Mouse (Mus musculus): ENCODE measurements around the gene Ppargc1a. TPM values are rescaled to one million over a fixed set of nuclear protein-coding genes. Genes with fewer than 3 reads are reported as not detected.

The Ppargc1a gene
- polyA plus RNA-seq, 1 experiment from 2014 or later, result 9.9 TPM

DNA sequence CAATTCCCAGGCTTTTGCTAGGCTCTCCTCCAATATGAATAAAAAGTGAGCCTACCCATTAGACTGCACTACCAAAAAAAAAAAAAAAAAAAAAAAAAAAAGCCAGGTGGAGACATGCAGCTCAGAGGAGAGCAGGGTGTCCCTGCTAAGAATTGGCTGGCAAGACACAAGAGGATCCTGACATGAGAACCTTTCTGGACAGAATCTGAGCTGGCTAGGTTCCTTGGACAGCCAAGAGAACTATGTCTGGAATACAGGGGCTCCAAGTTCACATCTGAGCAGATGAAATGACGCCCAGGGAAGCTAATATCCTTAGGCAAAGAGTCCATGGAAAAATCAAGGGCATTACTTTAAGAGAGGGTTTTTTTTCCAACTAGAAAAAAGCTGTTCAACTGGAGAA, 33.1 kb downstream of the Ppargc1a start:
- H3K36me3 ChIP-seq, result no peaks in the 10 kb centered on the region
- H3K27me3 ChIP-seq, result no peaks in the 10 kb centered on the region
- 89% methylated on average over 1 of the region's 1 CpGs for WGBS
- H3K4me3 ChIP-seq, result no peak overlapping the region
- no peaks in the 10 kb centered on the region for H3K4me1 ChIP-seq (replicated peaks)
- no peaks in the 10 kb centered on the region for H3K9me3 ChIP-seq
- no peak overlapping the region for H3K27ac ChIP-seq
- H3K9ac ChIP-seq, result no peak overlapping the region
- H3K4me2 ChIP-seq, result no peak overlapping the region
- no peak for ATAC-seq (ENCODE audit: low FRiP score)

DNA sequence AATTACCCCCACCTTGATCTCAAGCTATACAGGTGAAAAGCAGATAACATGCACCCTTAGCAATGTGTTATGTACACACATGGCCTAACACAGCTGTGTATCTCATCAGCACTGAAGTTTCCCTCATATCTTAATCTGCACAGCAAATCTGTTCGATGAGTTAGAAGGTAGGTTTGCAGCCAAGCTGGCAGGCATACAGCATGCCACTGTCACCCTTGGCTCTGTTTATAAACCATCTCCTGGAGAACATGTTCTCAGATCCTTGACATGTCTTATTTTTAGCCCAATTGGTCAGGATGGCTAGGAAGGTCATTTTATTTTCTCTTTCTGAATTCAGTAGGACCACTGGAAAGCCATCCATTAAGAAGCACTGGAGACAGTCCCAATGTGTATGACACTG, 36.2 kb downstream of the Ppargc1a start:
- Histone ChIP-seq H3K4me3 (no peak overlapping the region), H3K27ac (no peak overlapping the region), H3K27me3 (no peaks in the 10 kb centered on the region), H3K4me2 (no peak overlapping the region), H3K9me3 (no peaks in the 10 kb centered on the region), H3K4me1 (replicated peaks) (no peaks in the 10 kb centered on the region), H3K9ac (no peak overlapping the region), H3K36me3 (no peaks in the 10 kb centered on the region)
- ATAC-seq (ENCODE audit: low FRiP score), result no peak
- 95% methylated on average over 1 of the region's 1 CpGs for WGBS

DNA sequence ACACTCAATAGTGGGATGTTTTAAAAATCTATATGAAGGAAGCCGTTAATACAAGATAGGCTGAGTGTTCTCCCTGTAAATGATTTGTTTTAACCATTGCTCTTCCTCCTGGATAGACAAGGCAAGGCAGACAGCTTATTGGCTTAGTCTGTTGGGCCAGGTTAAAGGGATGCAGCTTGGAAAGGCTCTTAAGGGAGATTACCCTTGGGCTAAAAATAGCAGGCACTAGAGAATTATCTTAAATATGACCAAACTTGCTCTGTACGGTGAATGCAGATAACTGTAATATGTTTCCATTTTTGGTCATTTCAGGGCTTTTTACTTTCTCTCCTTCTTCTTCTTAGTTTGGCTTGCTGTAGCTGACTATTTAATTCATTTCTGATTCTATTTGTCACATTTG, 38.1 kb downstream of the Ppargc1a start:
- WGBS, result 84% methylated on average over 2 of the region's 2 CpGs
- ATAC-seq (ENCODE audit: low FRiP score), result no peak

DNA sequence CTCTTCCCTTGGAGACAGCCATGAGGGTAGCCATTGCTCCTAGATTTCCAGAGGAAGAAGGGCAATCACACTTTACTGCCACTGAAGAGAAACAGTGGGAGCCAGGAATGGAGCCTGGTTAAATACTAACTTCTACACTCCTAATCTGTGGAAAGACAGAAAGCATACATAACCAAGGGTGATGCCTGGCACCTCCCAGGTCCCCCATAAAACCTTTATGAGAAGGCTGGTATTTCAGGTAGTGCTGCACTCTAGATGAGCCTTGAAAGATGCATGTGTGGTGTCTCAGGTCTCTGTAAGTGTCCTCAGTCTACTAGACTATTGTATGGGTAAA, 39.4 kb downstream of the Ppargc1a start:
- Histone ChIP-seq H3K36me3 (no peaks in the 10 kb centered on the region), H3K27me3 (no peaks in the 10 kb centered on the region), H3K4me2 (no peak overlapping the region), H3K4me1 (replicated peaks) (no peaks in the 10 kb centered on the region), H3K4me3 (no peak overlapping the region), H3K9ac (no peak overlapping the region), H3K9me3 (no peaks in the 10 kb centered on the region), H3K27ac (no peak overlapping the region)
- ATAC-seq (ENCODE audit: low FRiP score), result no peak

More for the DNA sequence above, 38.1 kb downstream of the Ppargc1a start:
- no peak overlapping the region for H3K4me2 ChIP-seq
- no peak overlapping the region for H3K9ac ChIP-seq
- H3K9me3 ChIP-seq, result no peaks in the 10 kb centered on the region
- no peak overlapping the region for H3K4me3 ChIP-seq
- no peaks in the 10 kb centered on the region for H3K36me3 ChIP-seq
- no peaks in the 10 kb centered on the region for H3K4me1 ChIP-seq (replicated peaks)
- H3K27me3 ChIP-seq, result no peaks in the 10 kb centered on the region
- H3K27ac ChIP-seq, result no peak overlapping the region

DNA sequence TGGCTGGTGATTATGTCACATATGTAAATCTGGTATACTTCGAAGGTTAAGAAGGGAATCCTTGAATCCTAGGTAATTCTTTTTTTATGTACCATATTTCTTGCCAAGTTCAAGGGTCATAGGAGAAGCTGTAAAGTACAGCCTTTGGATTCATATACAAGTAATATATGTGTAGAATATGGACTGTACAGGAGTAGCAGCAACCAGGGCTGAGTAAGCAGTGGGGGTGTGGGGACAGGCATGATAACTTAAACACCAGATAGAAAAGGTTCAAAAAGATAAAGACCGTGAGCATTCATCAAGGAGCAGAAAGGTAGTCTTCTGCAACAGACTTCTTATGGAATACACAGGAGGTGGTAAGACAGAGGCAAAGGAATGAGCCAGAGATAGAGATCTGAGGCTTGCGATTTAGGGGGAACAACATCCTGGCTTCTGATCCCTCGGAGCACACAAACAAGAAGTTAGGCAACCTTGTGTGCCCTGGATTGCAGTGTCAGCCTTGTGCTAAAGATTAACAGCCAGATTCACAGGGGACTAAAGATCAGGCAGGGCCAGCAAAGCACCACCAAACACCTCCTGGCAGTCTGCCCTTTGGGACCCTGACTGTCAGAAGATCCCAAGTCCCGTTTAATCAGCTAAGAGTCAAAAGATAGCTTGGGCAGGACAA, 39.9 kb downstream of the Ppargc1a start:
- Histone ChIP-seq H3K27ac (no peak overlapping the region), H3K9ac (no peak overlapping the region), H3K27me3 (no peaks in the 10 kb centered on the region), H3K9me3 (no peaks in the 10 kb centered on the region), H3K36me3 (no peaks in the 10 kb centered on the region), H3K4me1 (replicated peaks) (no peaks in the 10 kb centered on the region), H3K4me3 (no peak overlapping the region), H3K4me2 (no peak overlapping the region)
- ATAC-seq (ENCODE audit: low FRiP score), result no peak
- WGBS, result 78% methylated on average over 5 of the region's 5 CpGs

DNA sequence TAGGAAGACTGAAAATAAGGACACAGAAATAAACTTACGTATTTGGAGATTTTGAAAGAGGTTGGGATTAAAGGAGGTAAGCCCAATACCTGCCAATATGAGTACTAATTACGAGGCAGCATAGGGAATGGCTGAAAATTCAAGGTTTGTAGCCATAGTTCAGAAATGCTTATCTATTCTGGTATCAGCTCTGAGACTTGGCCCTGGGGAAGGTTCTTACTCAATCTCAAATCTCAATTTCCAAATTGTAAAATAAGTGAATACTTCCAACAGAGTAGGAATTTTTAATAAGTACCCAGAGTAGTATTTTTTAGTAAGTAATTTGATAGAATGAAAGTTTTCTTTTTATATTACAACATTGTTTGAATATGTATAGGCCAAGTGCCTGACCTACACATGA, 41.7 kb downstream of the Ppargc1a start:
- no peak overlapping the region for H3K4me3 ChIP-seq
- H3K9ac ChIP-seq, result no peak overlapping the region
- H3K27me3 ChIP-seq, result no peaks in the 10 kb centered on the region
- no peaks in the 10 kb centered on the region for H3K36me3 ChIP-seq
- no peaks in the 10 kb centered on the region for H3K4me1 ChIP-seq (replicated peaks)
- H3K9me3 ChIP-seq, result no peaks in the 10 kb centered on the region
- no peak overlapping the region for H3K27ac ChIP-seq
- 88% methylated on average over 2 of the region's 2 CpGs for WGBS
- no peak for ATAC-seq (ENCODE audit: low FRiP score)
- no peak overlapping the region for H3K4me2 ChIP-seq

DNA sequence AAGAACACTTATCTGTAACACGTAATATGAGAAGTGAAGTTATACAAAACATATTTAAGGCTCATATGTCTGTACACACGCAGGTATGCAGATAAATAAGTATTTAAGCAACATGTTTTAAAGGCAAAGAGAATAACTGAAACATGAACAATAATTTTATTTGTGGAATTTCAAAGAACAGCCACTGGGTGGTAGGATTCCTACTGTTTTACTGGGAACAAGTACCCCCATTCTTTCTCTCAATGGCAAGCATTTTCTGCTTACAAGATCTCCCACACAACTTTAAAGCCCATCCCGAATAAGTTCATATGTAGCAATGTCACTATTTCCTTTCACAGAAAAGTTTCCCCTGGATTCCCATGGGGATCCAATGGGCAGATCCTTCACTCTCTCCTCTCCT, 46.7 kb downstream of the Ppargc1a start:
- H3K4me2 ChIP-seq, result no peak overlapping the region
- ATAC-seq (ENCODE audit: low FRiP score), result no peak
- H3K36me3 ChIP-seq, result no peaks in the 10 kb centered on the region
- 84% methylated on average over 3 of the region's 3 CpGs for WGBS
- no peaks in the 10 kb centered on the region for H3K9me3 ChIP-seq
- no peak overlapping the region for H3K4me3 ChIP-seq
- no peaks in the 10 kb centered on the region for H3K27me3 ChIP-seq
- no peak overlapping the region for H3K27ac ChIP-seq
- no peaks in the 10 kb centered on the region for H3K4me1 ChIP-seq (replicated peaks)
- no peak overlapping the region for H3K9ac ChIP-seq

DNA sequence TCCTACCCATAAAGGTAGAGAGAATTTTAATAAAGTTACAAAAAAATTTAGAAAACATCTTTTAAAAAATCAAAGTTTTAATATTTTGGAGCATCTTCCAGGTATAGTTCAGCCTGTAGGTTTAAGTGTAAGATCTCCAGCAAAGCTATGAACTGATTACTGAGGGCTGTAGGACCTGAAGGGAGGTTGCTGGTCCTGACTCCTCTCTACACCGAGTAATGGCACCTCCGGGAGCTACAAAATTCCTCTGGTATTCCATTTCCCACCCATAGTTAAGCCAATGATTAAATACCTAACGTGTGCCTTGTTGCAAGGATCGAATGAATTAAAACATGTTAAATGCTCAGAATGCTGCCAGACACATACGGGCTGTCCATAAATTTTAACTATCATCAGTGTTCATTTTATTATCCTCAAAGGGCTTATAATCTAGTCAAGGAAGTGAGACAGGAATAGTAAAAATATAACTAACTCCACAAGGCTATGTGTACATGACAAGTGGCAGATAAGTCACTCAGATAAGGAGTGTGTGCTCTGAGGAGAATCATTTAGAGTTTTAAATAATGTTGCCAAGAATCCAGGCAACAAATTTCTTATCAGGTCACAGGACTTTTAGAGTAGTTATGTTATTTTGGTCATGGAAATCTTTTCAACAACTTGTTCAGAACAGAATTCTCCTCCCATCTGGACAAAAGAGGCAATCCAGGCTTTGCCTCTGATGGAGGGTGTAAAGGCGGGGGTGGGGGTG, 49.9 kb downstream of the Ppargc1a start:
- Histone ChIP-seq H3K27me3 (no peaks in the 10 kb centered on the region), H3K4me3 (no peak overlapping the region), H3K4me2 (no peak overlapping the region), H3K9me3 (no peaks in the 10 kb centered on the region), H3K36me3 (no peaks in the 10 kb centered on the region), H3K9ac (no peak overlapping the region), H3K4me1 (replicated peaks) (no peaks in the 10 kb centered on the region), H3K27ac (no peak overlapping the region)
- 82% methylated on average over 6 of the region's 6 CpGs for WGBS
- no peak for ATAC-seq (ENCODE audit: low FRiP score)

DNA sequence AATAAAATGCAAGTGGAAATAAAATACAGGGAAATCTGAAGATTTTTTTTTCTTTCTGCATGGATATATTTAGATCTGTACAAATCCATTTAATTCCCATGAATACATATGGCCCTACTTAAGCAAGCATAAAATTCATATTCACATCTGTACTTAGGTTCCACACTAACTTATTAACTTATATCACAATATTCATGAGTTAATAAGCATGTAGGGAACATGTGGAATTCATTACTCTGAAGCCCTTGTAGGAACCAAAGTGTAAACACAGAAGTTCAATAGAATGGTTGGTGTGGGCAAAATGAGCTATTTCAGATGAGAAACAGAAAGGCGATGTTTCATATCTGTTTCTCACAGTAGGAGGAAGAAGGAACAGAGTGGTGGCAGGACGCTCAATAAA, 62.9 kb downstream of the Ppargc1a start:
- no peak for ATAC-seq (ENCODE audit: low FRiP score)
- WGBS, result 85% methylated on average over 2 of the region's 2 CpGs
- Histone ChIP-seq H3K4me3 (no peak overlapping the region), H3K9ac (no peak overlapping the region), H3K27ac (no peak overlapping the region), H3K36me3 (no peaks in the 10 kb centered on the region), H3K9me3 (no peaks in the 10 kb centered on the region), H3K27me3 (no peaks in the 10 kb centered on the region), H3K4me2 (no peak overlapping the region), H3K4me1 (replicated peaks) (no peaks in the 10 kb centered on the region)

DNA sequence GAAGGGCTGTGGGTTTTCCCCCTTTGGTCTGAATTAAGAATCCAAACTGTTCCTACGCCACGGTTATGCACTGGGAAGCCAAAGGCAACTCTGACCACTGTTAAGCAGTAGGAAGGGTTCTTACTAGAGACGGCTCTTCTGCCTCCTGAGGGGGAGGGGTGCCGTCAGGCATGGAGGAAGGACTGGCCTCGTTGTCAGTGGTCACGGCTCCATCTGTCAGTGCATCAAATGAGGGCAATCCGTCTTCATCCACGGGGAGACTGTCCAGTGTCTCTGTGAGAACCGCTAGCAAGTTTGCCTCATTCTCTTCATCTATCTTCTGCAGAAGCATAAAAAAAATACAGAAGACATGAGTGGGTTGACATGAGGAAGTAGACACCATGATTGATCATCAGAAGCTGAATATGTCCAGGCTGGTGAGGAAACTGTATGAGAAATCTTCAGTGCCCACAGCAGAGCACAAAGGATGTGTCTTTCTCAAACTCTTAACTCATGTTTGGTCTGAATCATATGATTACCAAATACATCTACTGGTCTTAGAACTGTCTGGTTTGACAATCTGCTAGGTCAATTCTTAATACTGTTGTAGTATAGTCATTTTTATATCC, 69.5 kb downstream of the Ppargc1a start:
- H3K9ac ChIP-seq, result no peak overlapping the region
- H3K27me3 ChIP-seq, result no peaks in the 10 kb centered on the region
- no peak overlapping the region for H3K27ac ChIP-seq
- no peaks in the 10 kb centered on the region for H3K9me3 ChIP-seq
- ATAC-seq (ENCODE audit: low FRiP score), result no peak
- no peak overlapping the region for H3K4me3 ChIP-seq
- WGBS, result 43% methylated on average over 9 of the region's 9 CpGs
- H3K4me1 ChIP-seq (replicated peaks), result peaks cover 6% of the 10 kb centered on the region; the same call in 1 of the 2 replicates
- H3K4me2 ChIP-seq, result no peak overlapping the region
- H3K36me3 ChIP-seq, result no peaks in the 10 kb centered on the region

DNA sequence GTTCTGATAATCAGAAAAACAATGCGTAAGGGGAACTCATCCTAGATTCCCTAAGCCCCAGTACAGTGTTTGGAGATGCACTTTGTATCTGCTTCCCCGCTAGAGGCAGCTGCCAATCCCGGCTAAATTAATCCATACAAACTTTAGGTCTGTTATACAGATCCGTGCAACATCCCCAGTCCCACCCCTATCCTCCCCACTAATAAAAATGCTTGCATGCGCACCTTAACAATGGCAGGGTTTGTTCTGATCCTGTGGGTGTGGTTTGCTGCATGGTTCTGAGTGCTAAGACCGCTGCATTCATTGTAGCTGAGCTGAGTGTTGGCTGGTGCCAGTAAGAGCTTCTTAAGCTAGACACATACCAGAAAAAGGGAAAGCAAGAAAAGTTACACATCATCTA, 72.1 kb downstream of the Ppargc1a start:
- H3K4me3 ChIP-seq, result 0 out of 2 replicates have a peak overlapping the region, but pooled peaks have one; percentile 11
- ATAC-seq (ENCODE audit: low FRiP score), result 0 out of 2 replicates have a peak, but pooled peaks have one; percentile 24
- H3K36me3 ChIP-seq, result no peaks in the 10 kb centered on the region
- H3K27ac ChIP-seq, result peak overlapping the region; percentile 8; the same call in 1 of the 2 replicates
- peaks cover 6% of the 10 kb centered on the region; the same call in 1 of the 2 replicates for H3K4me1 ChIP-seq (replicated peaks)
- peak overlapping the region; percentile 34 for H3K4me2 ChIP-seq
- no peak overlapping the region for H3K9ac ChIP-seq
- H3K27me3 ChIP-seq, result no peaks in the 10 kb centered on the region
- 58% methylated on average over 6 of the region's 6 CpGs for WGBS
- H3K9me3 ChIP-seq, result no peaks in the 10 kb centered on the region

DNA sequence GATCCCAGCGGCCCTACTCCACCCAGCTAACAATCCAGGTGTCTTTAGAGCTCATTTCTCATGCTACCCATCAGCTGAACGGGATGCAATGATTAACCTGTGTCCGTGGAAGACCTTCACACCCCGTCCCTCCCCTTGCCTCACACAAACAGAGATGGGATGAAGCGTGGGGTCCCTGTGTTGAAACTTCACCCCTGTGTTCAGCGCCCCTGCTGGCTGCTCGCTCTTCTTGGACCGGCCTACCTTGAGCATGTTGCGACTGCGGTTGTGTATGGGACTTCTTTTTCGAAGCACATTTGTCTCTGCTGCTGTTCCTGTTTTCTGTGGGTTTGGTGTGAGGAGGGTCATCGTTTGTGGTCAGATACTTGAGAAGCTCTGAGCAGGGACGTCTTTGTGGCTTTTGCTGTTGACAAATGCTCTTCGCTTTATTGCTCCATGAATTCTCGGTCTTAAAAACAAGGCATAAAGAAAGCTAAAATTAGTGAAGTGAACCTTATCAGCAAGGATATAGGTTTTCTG, 73.1 kb downstream of the Ppargc1a start:
- Histone ChIP-seq H3K9me3 (no peaks in the 10 kb centered on the region), H3K36me3 (no peaks in the 10 kb centered on the region), H3K4me1 (replicated peaks) (peaks cover 6% of the 10 kb centered on the region; the same call in 1 of the 2 replicates), H3K27ac (no peak overlapping the region), H3K27me3 (no peaks in the 10 kb centered on the region), H3K4me3 (no peak overlapping the region), H3K4me2 (no peak overlapping the region), H3K9ac (no peak overlapping the region)
- WGBS, result 74% methylated on average over 15 of the region's 15 CpGs
- no peak for ATAC-seq (ENCODE audit: low FRiP score)

Measured in hindbrain, embryonic 13.5 days (tissue).